Mouse (Mus musculus): ENCODE measurements around the gene Tnnt1. TPM values are rescaled to one million over a fixed set of nuclear protein-coding genes. Genes with fewer than 3 reads are reported as not detected.

The Tnnt1 gene
- polyA plus RNA-seq, 1 experiment = 6.7 TPM

GRCm38 (mm10) chr7:4479674-4480073 is 36.5 kb downstream of the Tnnt1 start:
- H3K4me1 ChIP-seq (ENCODE audit: control insufficient read depth, insufficient read depth, low read length) = no peaks in the 10 kb centered on the region; the same call in 1 of the 2 replicates
- 27% methylated on average over 6 of the region's 6 CpGs for WGBS
- peak in 1 of 2 experiments; percentile 48 for DNase-seq
- H3K27ac ChIP-seq (ENCODE audit: insufficient read depth, low read length) = no peak overlapping the region
- peak; percentile 63 for TF ChIP-seq CTCF (IDR thresholded peaks at IDR 0.05; ENCODE audit: borderline replicate concordance, insufficient read depth, low read depth, low read length)
- no peak for TF ChIP-seq POLR2A (IDR thresholded peaks at IDR 0.05; ENCODE audit: borderline replicate concordance, insufficient read depth, low read length)
- H3K27me3 ChIP-seq (ENCODE audit: control insufficient read depth, insufficient read depth, low read length) = no peaks in the 10 kb centered on the region
- H3K4me3 ChIP-seq (replicated peaks; ENCODE audit: insufficient read depth, low read depth, low read length) = no peak overlapping the region

- WGBS = 2% methylated on average over 16 of the region's 16 CpGs
- no peak for DNase-seq
- H3K4me3 ChIP-seq (replicated peaks; ENCODE audit: insufficient read depth, low read depth, low read length) = peak overlapping the region; percentile 54
- H3K27me3 ChIP-seq (ENCODE audit: control insufficient read depth, insufficient read depth, low read length) = no peaks in the 10 kb centered on the region
- H3K4me1 ChIP-seq (ENCODE audit: control insufficient read depth, insufficient read depth, low read length) = no peaks in the 10 kb centered on the region; the same call in 1 of the 2 replicates
- no peak overlapping the region for H3K27ac ChIP-seq (ENCODE audit: insufficient read depth, low read length)
- TF ChIP-seq CTCF (IDR thresholded peaks at IDR 0.05; ENCODE audit: borderline replicate concordance, insufficient read depth, low read depth, low read length) (no peak), POLR2A (IDR thresholded peaks at IDR 0.05; ENCODE audit: borderline replicate concordance, insufficient read depth, low read length) (no peak)
Observed at GRCm38 (mm10) chr7:4478796-4479291, 37.3 kb downstream of the Tnnt1 start.

GRCm38 (mm10) chr7:4478021-4478795 is 38.0 kb downstream of the Tnnt1 start:
- peak overlapping the region; percentile 54 for H3K4me3 ChIP-seq (replicated peaks; ENCODE audit: insufficient read depth, low read depth, low read length)
- TF ChIP-seq CTCF (IDR thresholded peaks at IDR 0.05; ENCODE audit: borderline replicate concordance, insufficient read depth, low read depth, low read length) (no peak), POLR2A (IDR thresholded peaks at IDR 0.05; ENCODE audit: borderline replicate concordance, insufficient read depth, low read length) (peak; percentile 18; the same call in 1 of the 2 replicates)
- no peaks in the 10 kb centered on the region for H3K27me3 ChIP-seq (ENCODE audit: control insufficient read depth, insufficient read depth, low read length)
- WGBS = 1% methylated on average over 39 of the region's 39 CpGs
- DNase-seq = peak; percentile 76 to 86
- H3K27ac ChIP-seq (ENCODE audit: insufficient read depth, low read length) = no peak overlapping the region
- no peaks in the 10 kb centered on the region; the same call in 1 of the 2 replicates for H3K4me1 ChIP-seq (ENCODE audit: control insufficient read depth, insufficient read depth, low read length)

- TF ChIP-seq CTCF (IDR thresholded peaks at IDR 0.05; ENCODE audit: borderline replicate concordance, insufficient read depth, low read depth, low read length) = no peak
- TF ChIP-seq POLR2A (IDR thresholded peaks at IDR 0.05; ENCODE audit: borderline replicate concordance, insufficient read depth, low read length) = no peak
- Histone ChIP-seq H3K27me3 (ENCODE audit: control insufficient read depth, insufficient read depth, low read length) (no peaks in the 10 kb centered on the region), H3K27ac (ENCODE audit: insufficient read depth, low read length) (no peak overlapping the region), H3K4me1 (ENCODE audit: control insufficient read depth, insufficient read depth, low read length) (peaks cover 7% of the 10 kb centered on the region), H3K4me3 (replicated peaks; ENCODE audit: insufficient read depth, low read depth, low read length) (no peak overlapping the region)
- DNase-seq = no peak
- WGBS = 17% methylated on average over 19 of the region's 19 CpGs
Observed at GRCm38 (mm10) chr7:4473940-4474339, 42.2 kb downstream of the Tnnt1 start.

GRCm38 (mm10) chr7:4471179-4471555 is 45.0 kb downstream of the Tnnt1 start:
- 3% methylated on average over 24 of the region's 24 CpGs for WGBS
- peak overlapping the region; percentile 51 for H3K4me3 ChIP-seq (replicated peaks; ENCODE audit: insufficient read depth, low read depth, low read length)
- H3K27ac ChIP-seq (ENCODE audit: insufficient read depth, low read length) = no peak overlapping the region
- peak; percentile 72 for TF ChIP-seq CTCF (IDR thresholded peaks at IDR 0.05; ENCODE audit: borderline replicate concordance, insufficient read depth, low read depth, low read length)
- no peak for TF ChIP-seq POLR2A (IDR thresholded peaks at IDR 0.05; ENCODE audit: borderline replicate concordance, insufficient read depth, low read length)
- peak; percentile 72 to 80 for DNase-seq
- H3K4me1 ChIP-seq (ENCODE audit: control insufficient read depth, insufficient read depth, low read length) = peaks cover 7% of the 10 kb centered on the region
- H3K27me3 ChIP-seq (ENCODE audit: control insufficient read depth, insufficient read depth, low read length) = no peaks in the 10 kb centered on the region

- WGBS = 5% methylated on average over 35 of the region's 35 CpGs
- TF ChIP-seq CTCF (IDR thresholded peaks at IDR 0.05; ENCODE audit: borderline replicate concordance, insufficient read depth, low read depth, low read length) = no peak
- no peak for TF ChIP-seq POLR2A (IDR thresholded peaks at IDR 0.05; ENCODE audit: borderline replicate concordance, insufficient read depth, low read length)
Observed at GRCm38 (mm10) chr7:4470275-4471178, 45.7 kb downstream of the Tnnt1 start.

GRCm38 (mm10) chr7:4467801-4468200 is 48.4 kb downstream of the Tnnt1 start:
- 40% methylated on average over 3 of the region's 3 CpGs for WGBS
- Histone ChIP-seq H3K27me3 (ENCODE audit: control insufficient read depth, insufficient read depth, low read length) (no peaks in the 10 kb centered on the region), H3K27ac (ENCODE audit: insufficient read depth, low read length) (no peak overlapping the region), H3K4me1 (ENCODE audit: control insufficient read depth, insufficient read depth, low read length) (peaks cover 7% of the 10 kb centered on the region), H3K4me3 (replicated peaks; ENCODE audit: insufficient read depth, low read depth, low read length) (no peak overlapping the region)
- TF ChIP-seq POLR2A (IDR thresholded peaks at IDR 0.05; ENCODE audit: borderline replicate concordance, insufficient read depth, low read length) = no peak
- DNase-seq = no peak

More at GRCm38 (mm10) chr7:4470275-4471178, 45.7 kb downstream of the Tnnt1 start:
- Histone ChIP-seq H3K4me3 (replicated peaks; ENCODE audit: insufficient read depth, low read depth, low read length) (peak overlapping the region; percentile 51), H3K27me3 (ENCODE audit: control insufficient read depth, insufficient read depth, low read length) (no peaks in the 10 kb centered on the region), H3K4me1 (ENCODE audit: control insufficient read depth, insufficient read depth, low read length) (peaks cover 7% of the 10 kb centered on the region), H3K27ac (ENCODE audit: insufficient read depth, low read length) (no peak overlapping the region)
- peak; percentile 58 for DNase-seq
